Mouse (Mus musculus): ENCODE results near the gene Nup210l.
"Not testable (repeated sequence)": the region's sequence is repeated elsewhere in the genome, so short reads cannot be mapped to it uniquely, and the experiment has no call there.

The Nup210l gene

DNA sequence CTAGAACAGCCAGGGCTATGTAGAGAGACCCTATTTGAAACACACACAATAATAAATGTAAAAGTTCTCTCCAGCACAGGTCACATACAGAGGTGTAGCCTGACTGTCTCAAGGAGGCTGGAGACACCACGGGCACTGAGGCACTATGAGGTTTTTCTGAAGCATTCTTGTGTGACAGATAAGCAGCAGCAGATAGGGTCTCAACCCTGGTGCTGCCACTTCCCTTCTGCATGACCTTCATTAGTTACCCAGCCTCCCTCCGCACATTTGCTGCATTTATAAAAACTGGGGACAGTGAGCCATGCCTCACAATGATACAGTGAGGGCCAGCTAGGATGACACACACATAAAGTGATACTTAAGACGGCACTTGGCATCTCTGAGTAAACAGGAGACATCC lies 119.0 kb downstream of the Nup210l start:
- DNase-seq (ENCODE audit: low spot score) = no peak

GRCm38 (mm10) chr3:90224331-90224730 lies 120.4 kb downstream of the Nup210l start:
- no peak for DNase-seq (ENCODE audit: low spot score)

GRCm38 (mm10) chr3:90231075-90231474 lies 127.1 kb downstream of the Nup210l start:
- DNase-seq (ENCODE audit: low spot score) = no peak

DNA sequence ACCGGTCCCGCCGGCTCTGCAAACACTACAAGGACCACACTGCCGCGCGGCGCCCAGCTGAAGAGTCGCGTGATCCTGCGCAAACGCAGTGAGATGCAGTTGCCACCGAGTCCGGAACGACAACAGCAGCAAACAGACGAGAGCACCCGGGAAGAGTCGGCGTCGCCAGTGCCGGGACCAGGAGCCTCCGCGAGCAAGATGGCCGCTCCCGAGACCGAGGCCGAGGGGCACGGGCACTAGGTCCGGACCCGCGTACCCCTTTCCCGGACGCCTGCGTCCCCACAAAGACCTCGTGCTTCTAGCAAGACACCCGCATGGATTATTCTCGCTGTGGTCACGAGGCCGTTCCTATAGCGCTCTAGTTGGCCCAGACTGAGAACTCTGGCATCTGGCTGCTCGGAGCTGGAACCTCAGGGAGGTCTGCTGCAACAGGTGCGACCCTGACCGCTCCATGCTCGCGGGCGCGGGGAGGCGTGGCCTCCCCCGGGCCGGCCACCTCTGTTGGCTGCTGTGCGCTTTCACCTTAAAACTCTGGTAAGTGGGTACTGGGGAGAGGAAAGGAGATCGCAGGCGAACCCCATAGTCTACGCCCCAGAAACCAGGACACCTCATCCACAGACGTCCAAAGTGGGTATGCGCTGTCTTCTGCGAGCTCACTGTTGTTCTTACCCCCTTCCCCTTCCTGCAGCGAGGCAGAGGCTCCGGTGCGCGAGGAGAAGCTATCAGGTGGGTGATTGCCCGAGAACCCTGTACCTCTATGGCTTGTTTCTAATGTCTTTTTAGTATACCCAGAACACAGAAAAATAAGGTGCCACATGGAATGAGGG lies 127.8 kb downstream of the Nup210l start, which contains the start of gene Jtb:
Jtb (plus strand) TSS at position 91 of the 827 bp plus-strand sequence.
- peak; percentile 97 for DNase-seq (ENCODE audit: low spot score)

DNA sequence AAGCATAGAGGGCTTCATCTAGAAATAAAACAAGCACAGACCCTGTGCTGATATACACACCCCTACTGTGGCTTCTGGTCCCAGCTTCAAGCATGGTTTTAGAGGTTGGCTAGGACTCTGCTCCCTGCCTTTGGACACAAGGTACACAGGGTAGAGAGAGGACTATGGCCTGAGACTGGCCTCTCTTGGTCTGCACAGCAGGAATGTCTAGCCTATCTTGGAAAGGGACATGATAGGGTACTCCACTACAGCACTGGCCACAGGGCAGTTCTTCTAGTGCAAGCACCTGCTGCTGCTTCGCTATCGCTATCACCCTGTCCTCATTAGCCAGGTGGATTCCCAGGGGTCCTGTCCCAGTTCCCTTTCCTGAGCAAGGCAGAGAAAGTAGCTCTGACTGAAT lies 137.3 kb downstream of the Nup210l start:
- DNase-seq (ENCODE audit: low spot score) = no peak

DNA sequence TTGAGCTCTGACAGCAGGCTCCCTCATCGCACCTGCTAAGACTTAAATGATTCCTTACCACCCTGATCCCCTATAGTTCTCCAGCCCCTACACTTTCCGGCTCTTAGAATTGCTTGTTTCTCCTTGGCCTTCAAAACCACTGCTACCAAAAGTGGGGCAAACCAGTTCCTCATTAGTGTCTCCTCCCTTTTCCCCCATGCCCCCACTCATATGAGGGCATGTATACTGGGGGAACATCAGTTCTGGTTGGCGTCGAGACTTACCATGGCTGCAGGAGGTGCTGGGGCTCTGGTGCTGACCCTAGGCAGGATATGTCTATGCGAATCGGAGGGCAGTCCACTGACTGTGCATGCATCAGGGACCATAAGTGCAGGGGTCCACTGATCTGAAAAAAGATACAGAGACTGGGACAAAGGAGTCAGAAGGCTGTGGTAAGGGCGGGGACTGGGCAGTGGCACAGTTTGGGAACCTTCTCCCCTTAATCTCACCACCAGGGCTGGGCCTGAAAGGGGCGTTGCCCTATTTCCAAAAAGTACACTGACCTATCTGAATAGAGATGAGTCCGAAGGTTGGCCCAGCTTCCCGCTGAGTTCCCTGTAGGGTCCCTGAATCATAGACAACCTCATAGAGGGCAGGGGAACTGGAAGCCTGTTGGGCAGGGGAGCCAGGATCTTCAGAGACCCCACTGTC lies 137.9 kb downstream of the Nup210l start:
- DNase-seq (ENCODE audit: low spot score) = no peak

DNA sequence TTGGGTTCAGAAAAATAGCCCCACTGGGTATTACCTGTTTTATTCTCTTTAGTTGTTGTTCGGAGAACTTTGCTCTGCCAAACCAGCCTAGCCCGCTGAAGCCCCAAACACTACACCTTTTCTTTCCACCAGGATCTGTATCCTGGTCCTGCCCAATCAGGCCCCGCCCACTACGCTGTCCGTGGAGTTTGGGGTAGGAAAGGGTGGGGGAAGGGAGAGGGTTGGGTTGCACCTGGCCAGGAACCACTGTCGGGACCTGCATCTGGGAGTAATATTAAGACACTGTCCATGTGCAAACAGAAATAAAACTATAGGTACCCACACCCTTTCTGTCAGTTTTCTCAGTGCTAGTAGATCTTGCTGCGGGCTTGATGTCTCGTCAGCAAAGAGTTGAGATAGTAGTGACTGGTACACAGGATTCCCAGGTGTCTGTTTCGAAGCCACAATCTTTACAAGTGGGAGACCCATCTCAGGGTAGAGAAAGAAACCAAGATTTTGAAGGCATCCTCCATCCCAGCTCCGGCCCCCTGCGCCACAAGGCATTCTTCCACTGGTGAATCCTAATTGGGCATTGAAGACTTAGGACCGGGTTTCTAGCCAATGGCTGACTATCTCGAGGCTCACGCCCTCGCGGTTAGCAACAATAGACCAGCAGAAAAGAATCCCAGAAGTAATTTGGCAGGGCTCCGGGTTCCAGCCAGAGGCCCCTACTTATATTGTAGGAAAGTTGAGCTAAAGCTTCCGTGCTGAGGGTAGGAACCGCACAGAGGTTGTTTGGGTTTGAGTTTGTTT lies 139.2 kb downstream of the Nup210l start, which contains the start of gene Creb3l4:
Creb3l4 (minus strand) TSS at position 529 of the 792 bp plus-strand sequence.
- peak; percentile 90 for DNase-seq (ENCODE audit: low spot score)

- no peak for DNase-seq (ENCODE audit: low spot score)
Observed at GRCm38 (mm10) chr3:90245406-90245805, 141.5 kb downstream of the Nup210l start.

GRCm38 (mm10) chr3:90247630-90247959 lies 143.7 kb downstream of the Nup210l start:
- no peak for DNase-seq (ENCODE audit: low spot score)

GRCm38 (mm10) chr3:90247960-90248745 lies 144.2 kb downstream of the Nup210l start, which contains the start of gene Slc39a1:
TSS of gene Slc39a1 (plus strand) at chr3:90248172.
- DNase-seq (ENCODE audit: low spot score) = peak; percentile 100

GRCm38 (mm10) chr3:90248746-90249100 lies 144.8 kb downstream of the Nup210l start:
- peak; percentile 55 for DNase-seq (ENCODE audit: low spot score)

GRCm38 (mm10) chr3:90250791-90251190 lies 146.9 kb downstream of the Nup210l start:
- DNase-seq (ENCODE audit: low spot score) = no peak

DNA sequence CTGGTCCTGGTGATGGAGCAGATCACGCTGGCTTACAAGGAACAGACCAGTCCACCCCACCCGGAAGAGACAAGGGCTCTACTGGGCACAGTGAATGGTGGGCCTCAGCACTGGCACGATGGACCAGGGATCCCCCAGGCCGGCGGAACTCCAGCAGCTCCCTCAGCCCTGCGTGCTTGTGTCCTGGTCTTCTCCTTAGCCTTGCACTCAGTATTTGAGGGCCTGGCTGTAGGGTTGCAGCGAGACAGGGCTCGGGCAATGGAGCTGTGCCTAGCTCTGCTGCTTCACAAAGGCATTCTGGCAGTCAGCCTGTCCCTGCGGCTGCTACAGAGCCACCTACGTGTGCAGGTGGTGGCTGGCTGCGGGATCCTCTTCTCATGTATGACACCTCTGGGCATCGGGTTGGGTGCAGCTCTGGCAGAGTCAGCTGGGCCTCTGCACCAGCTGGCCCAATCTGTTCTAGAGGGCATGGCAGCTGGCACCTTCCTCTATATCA lies 147.8 kb downstream of the Nup210l start:
- not testable (repeated sequence) for DNase-seq (ENCODE audit: low spot score)

GRCm38 (mm10) chr3:90252659-90253058 lies 148.7 kb downstream of the Nup210l start:
- not testable (repeated sequence) for DNase-seq (ENCODE audit: low spot score)

GRCm38 (mm10) chr3:90253174-90253573 lies 149.2 kb downstream of the Nup210l start:
- DNase-seq (ENCODE audit: low spot score) = not testable (repeated sequence)

DNA sequence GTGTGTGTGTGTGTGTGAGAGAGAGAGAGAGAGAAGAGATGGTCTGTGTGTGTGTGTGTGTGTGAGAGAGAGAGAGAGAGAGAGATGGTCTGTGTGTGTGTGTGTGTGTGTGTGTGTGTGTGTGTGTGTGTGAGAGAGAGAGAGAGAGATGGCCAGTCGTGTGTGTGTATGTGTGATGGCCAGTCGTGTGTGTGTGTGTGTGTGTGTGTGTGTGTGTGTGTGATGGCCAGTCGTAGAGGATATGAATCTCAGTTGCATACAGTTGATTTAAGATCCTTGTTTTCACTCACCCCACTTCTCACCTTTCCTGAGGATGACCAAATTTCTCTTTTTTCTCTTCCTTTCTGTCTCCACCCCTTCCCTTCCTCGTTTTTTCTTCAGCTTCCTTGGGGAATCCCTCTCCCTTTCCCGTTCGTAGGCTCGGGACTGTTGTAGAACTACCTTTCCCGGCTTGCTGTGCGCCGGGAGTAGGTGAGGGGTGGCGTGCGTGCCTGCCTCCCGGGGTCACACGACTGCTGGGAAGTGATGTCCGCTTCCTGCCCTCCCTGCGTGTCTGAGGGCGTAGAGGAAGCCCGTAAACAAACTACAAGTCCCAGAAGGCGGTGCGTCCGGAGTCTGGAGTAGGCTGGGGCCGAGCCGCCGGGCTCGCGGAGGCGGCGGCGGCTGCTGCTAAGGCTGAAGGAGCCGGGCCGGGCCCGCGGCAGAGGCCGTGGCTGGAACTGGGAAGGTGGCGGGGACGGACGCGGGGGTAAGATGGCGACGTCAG lies 149.9 kb downstream of the Nup210l start, which contains the start of gene Crtc2:
Crtc2 (plus strand) TSS at position 511 of the 766 bp plus-strand sequence.
- peak; percentile 98 for DNase-seq (ENCODE audit: low spot score)

DNA sequence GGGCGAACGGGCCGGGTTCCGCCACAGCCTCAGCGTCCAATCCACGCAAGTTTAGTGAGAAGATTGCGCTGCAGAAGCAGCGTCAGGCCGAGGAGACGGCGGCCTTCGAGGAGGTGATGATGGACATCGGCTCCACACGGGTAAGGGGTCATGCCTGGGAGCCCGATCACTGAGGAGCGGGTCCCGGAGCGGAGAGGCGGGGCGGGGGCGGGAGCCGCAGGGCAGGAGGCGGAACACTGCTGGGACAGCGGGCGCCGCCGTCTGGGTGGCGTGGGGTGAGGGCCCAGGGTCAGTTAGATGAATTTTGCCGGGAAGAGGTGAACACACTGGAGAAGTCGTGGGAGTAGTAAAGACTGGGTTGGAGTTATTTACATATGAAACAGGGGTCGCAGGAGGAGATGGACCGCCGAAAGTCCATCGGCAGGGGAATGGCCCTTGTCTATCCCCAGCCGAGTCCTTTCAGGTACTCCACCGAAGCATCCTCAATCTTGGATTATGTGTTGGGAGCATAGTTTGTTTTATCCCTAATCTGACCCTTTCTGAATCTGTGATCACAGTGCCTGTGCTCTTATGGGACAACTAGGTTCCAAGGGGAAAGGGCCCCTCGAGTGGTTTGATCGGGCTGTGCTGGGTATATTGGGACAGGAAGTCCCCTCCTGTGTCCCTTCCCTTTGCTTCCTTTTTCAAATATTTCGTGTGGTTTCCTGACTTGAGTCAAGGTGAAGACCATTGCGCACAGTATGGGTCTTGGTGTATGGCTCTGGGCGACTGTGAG lies 150.7 kb downstream of the Nup210l start:
- peak; percentile 76 for DNase-seq (ENCODE audit: low spot score)

DNA sequence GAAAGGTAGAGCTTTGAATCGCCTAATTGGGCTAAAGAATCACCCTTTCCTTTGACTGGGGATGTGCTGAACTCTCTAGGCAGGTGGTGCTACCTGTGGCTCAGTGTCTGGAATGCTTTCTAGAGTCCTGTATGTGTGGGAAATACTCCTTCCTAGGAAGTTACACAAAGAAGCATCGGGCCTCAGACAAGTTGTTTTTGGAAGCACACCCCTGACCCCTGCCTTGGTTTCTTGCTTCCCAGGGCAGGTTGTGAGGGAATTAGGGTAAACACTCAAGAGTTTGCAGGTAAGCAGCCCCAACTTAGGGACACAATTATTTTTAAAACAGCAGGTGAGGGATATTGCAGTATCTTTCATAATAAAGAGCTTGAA lies 151.2 kb downstream of the Nup210l start:
- DNase-seq (ENCODE audit: low spot score) = no peak

GRCm38 (mm10) chr3:90255784-90256353 lies 151.9 kb downstream of the Nup210l start:
- no peak for DNase-seq (ENCODE audit: low spot score)

Measured in embryo, embryonic 10 days (tissue).